Mouse (Mus musculus) urinary bladder, postnatal 10 days (tissue): ENCODE results near the gene Map3k6.

Experiments used
- DNase-seq: peaks from one replicate; pipeline ENCODE4 v3.0.0; 2022; ENCODE audit warnings: low spot score

Map3k6 gene

DNA sequence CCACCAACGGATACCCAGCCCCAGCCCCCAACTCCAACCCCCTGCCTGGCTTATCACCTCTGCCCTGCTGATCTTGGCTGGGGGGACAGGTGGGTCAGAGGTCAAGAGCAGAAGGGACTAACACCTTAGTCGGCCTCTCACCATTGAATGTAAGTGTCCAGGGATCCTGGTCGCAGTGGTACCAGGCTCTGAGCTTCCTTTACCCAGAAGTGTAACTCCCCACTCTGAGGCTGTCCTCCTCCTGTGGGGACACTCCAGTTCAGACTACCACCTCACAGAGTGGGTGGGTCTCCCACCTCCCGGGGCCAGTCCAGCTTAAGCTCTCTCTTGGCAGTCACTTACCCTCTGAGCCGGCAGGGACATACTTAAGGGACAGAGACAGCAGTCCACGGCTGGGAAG, 14.8 kb downstream of the Map3k6 start:
- no peak for DNase-seq

DNA sequence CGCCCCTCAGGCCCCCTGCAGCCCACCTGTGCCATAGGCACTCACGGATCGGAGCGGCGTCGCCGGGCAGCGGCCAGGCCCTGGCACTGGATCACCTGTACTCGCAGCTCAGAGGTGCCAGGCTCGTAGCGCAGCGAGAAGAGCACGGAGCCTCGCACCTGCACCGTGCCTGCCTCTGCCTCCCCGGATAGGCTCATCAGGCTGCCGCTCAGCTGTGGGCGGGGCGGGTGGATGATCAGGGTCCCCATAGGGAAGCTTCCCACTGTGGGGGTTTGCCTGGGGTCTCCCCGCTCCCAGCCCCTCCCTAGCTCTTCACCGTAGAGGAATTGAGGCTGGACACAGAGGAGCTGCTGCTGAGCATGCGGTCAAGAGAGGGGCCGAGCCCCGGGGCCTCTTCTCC, 16.2 kb downstream of the Map3k6 start:
- no peak for DNase-seq

DNA sequence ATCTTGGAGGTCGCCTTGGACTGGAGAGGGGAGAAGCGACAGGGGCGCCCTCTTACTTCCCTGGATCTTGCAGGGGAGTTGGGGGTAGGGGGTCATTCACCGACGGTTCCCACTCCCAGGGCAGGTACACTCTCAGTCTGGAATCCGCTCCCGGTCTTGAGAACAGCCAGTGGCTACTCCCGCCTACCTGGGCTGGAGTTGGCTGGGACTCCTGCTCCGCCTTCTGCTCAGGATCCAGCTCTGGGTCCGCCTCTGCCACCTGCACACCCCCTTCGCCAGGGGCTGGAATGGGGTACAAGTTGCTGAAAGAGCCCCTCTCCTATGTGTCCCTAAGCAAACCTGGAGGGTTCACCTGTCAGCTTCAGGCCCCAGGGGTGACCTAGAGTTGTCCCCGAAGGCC, 16.6 kb downstream of the Map3k6 start:
- DNase-seq = no peak

GRCm38 (mm10) chr4:133257798-133258408, 17.3 kb downstream of the Map3k6 start:
- DNase-seq = no peak

DNA sequence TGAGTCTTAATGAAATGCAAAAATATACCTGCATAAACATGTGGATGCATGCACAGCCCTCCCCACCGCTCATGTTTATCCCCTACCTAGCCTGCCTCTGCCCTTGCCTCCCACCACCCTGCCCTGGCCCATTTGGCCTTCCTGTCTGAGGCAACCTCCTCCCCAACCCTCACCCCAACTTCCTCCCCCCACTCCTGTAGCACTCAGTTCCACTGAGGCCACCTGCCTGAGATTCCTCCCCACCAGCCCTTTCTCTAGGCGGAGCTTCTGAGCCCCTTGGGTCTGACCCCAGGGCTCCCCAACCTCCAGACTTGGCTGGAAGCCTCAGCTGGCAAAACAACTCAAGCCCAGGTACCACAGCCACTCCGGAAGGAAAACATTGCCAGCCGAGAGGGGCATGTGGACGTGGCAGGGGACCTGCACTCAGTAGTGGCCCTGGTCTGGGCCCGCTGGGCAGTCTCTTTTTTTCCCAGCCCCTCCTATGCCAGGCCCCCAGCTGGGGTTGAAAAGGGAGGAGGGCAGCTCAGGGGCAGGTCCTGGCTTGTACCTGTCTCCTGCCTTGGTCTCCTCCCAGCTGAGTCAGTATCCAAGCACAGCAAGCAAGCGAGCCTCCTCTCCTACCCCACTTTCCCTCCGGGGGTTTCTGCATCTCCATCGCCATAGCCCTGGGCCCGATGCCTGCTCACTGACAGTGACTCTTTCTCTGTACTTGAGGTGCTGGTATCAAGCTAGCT, 21.2 kb downstream of the Map3k6 start:
- DNase-seq = no peak

DNA sequence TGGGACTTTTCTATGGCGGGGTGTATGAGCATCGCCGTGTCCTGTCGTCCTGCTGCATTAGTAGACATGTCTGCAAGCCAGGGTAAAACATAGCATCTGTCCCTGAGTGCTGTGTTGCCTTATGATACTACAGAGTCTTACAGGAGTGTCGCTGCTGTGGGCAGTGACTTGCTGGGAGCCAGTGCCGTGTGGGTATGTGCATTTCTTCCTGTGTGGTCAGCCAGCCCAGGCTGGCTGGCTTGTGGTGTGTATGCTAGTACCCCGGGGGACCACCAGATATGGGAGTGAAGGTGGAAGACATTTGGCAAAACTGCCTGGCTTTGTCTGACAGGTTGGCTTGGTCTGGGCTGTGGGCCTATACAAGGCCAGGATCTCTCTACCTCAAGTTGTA, 21.8 kb downstream of the Map3k6 start:
- DNase-seq = no peak

DNA sequence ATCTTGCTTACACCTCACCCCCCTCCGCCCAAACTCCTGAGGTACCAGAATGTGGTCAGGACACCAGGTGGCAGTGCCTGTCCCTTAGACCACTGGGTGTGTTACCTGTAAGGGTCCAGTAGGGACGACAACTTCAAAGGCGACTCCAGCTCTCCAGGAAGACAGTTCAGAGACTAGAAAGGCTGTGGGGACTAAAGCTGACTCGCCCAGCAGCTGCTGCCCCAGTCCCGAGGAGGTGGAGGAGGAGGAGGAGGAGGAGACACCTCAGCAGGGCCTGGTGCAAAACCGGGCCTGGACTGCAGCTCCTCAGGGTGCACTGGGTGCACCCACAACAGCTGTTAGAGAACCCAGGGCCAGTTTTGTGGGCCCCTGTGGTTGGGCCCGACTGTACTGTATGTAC, 22.3 kb downstream of the Map3k6 start, which contains the start of gene Sytl1:
Gene Sytl1, minus strand, starts transcription at position 232 of the 400 bp plus-strand sequence.
- DNase-seq = no peak

DNA sequence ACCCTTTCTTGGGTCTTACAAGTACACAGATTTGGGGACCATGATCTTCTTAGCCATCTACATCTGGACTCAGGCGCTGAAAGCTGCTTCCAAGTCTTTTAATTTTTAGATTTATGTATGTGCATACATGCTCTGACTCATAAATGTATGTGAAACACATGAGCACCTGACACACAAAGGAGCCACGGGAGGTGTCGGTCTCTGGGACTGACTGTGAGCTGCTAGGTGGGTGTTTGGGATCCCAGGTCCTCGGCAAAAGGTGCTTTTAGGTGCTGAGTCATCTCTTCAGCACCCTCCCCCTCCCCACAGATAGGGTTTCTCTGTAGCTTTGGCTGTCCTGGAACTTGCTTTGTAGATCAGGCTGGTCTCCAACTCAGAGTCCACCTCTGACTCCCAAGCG, 23.1 kb downstream of the Map3k6 start:
- DNase-seq = no peak

DNA sequence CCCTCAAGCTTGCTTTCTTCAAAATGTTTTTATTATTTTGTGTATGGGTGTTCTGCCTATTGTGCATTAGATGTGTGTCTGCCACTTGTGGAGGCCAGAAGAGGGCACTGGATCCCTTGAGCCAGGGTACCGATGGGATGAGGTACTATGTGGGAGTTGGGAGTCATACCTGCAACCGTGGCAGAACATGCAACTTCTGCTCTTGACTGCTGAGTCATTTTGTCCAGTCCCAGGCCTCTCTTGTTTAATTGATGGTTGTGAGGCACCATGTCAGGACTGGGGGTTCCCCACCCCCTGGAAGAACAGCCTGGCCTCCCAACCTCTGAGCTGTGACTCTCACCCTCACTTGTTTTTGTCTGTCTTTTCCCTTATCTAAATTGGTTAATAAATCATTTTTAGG, 23.9 kb downstream of the Map3k6 start:
- DNase-seq = no peak

- no peak for DNase-seq
Observed at GRCm38 (mm10) chr4:133265297-133265696, 24.7 kb downstream of the Map3k6 start.

DNA sequence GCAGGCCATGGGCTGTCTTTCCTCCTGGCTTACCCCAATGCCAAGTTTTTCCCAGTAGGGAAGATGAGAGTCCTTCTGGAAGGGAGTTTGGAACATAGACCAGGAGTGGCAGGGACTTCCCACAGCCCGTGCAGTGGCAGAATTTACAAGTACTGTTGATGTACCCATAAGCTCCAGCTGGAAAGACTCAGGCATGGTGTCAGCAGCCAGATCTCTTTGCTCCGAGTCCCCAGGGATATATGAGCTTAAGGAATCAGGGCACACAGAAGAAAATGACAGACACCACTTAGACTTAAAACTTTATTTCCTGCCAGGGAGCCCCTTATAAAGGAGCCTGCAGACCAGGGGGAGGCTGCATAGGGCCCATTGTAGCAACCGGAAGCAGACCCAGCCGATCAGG, 25.1 kb downstream of the Map3k6 start:
- DNase-seq = no peak

- no peak for DNase-seq
Observed at GRCm38 (mm10) chr4:133266248-133266880, 25.7 kb downstream of the Map3k6 start.

DNA sequence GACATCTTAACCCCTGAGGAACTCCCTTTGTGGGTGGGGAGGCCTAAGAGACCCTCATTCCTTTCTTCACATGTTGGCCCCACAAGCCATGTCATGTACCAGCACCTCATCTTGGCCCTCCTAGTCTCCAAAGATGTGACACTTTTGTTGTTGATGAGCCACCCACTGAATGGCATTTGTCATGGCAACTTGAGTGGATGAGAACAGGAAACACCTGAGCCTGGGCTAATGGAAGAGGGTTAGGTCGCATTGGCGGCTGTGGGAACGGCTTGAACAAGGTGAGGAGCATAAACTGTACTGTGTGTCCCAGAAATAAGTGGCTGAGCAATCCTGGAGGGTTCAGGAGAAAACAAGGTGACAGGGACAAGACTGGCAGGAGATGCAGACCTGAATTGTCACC, 28.3 kb downstream of the Map3k6 start:
- no peak for DNase-seq

DNA sequence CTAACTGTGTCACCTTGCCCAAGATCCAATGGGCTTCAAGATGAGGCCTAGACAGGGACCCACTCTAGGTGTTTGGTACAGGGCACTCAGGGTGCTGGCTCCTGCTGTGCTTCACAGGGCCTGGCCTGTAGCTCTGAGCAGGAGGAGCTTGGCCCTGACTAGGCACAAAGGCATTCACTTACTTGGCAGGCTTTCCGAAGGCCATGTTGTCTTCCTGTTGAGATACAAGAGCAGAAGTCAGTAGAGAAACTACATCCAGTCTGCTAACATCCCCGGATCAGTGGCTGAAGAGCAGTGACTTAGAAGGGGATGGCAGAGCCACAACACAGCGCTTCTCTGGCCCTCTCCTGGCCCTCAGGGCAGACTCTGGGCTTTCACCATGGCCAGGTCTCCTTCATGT, 29.0 kb downstream of the Map3k6 start:
- DNase-seq = no peak

DNA sequence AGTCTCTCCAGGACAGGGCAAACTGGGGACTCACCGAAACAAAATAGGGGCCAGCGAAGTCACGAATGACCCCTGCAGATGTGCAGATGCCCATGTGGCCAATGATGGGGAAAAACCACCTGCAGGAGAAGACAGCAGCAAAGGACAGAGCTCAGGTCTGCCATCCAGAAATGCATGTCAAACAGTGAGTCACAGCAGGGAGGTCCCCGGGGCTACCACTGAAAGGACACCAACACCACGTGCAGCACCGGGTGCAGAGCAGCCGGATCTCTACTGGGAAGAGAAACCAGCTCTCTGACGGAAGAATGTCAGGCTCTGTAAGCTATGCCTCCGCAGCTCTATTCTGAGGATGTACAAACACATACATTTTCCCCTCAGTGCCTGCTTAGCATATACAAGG, 30.3 kb downstream of the Map3k6 start:
- no peak for DNase-seq

- peak; percentile 67 for DNase-seq
Observed at GRCm38 (mm10) chr4:133277104-133278026, 36.7 kb downstream of the Map3k6 start, which contains the start of gene Tmem222. TSS of gene Tmem222 (minus strand) at chr4:133277792.

DNA sequence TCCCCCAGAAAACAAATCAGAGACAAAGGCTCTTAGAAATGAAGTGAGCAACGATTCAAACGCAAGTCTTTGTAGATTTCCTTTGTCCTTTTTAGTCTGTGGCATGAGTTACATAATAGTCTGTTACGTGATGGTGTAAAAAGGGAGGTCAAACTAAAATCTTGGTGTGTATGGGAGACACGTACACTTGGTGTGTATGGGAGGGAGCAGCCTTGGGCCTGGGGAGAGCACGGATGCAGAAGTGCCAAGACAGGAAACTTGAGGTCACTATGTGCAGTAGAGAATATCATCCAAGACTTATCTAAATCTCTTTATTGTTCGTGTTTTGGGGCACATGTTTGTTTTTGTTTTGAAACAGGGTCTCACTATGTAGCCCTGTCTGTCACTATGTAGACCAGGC, 37.4 kb downstream of the Map3k6 start:
- no peak for DNase-seq

DNA sequence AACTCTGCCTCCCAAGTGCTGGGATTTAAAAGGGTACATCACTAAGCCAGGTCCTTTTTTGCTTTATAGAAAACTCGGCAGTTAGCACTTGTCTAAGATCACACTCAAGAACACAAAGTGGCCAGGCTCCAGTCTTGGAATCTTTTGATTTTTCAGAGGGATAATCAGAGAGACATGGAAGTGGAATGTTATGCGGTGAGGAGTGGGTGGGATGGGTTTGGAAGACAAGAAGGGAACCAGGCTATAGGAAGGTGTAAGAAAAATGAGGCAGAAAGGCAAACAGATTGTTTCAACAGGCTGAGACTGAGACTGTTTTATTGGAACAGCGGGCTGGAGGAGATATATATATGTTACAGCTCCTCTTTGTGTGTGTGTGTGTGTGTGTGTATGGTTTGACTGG, 37.9 kb downstream of the Map3k6 start:
- DNase-seq = no peak

GRCm38 (mm10) chr4:133281513-133281912, 40.9 kb downstream of the Map3k6 start:
- no peak for DNase-seq

DNA sequence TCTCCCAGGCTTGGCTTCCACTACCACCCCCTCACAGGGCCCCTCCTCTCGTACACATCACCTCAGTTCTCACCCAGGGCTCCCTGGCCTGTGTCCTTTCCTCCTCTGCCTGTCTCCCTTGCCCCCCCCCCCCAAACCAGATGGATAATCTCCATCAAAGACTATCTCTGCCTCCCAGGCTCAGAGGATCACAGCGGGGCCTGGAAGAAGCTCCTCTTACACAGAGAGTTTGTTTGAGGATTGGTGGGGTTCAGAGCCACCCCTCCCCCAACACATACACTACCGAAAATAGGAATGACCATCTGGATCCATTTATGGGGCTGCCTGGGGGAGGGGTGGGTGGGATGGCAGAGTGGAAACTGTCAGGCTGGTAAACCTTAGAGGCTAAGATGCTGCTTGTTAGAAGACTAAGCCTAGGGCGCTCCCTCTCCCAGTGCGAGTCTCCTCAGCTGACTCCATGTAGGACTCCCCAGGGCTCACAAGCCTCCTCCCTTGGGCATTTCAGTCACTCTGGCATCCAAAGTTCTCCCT, 41.4 kb downstream of the Map3k6 start:
- no peak for DNase-seq

DNA sequence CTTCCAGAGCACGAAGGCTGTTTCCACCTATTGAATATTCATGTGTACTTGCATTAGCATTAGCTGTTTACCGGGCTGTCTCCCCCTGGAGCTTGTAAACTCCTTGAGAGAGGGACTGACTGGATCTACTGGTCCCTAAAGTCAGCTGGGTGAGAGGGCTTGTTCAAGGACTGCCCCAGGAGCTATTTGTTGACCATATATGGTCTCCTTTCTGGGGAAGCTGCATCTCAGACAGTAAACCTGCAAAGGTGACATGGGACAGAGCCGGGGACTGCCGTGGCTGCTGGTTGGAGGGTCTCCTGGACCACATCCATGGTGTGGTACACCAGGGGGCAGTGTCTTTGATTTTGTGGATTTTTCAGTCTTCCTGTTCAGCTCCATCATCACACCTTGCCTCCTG, 42.0 kb downstream of the Map3k6 start:
- no peak for DNase-seq

DNA sequence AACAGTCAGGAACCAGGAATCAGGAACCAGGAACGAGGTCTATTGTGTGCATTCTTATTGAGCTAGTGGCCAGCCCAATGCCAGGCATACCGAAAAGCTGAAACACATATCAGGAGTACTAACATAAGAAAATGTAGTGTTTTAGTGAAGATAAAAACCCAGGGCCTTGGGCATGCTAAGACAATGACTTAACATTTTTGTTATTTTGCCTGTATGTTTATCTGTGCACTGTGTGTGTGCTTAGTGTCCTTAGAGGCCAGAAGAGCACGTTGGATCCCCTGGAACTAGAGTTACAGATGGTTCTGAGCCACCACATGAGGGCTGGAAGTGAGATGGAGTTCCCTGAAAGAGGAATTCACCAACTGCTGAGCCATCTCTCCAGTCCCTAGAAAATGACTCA, 44.7 kb downstream of the Map3k6 start:
- no peak for DNase-seq
